Mouse (Mus musculus): ENCODE data around the gene Cdc6.

Gene Cdc6

GRCm38 (mm10) chr11:98907437-98908173, at the start of gene Cdc6:
Cdc6 (plus strand) TSS chr11:98907801.
- peak; percentile 99 for DNase-seq

GRCm38 (mm10) chr11:98858759-98859731, 48.6 kb upstream of the Cdc6 start:
- peak; percentile 88 for DNase-seq

GRCm38 (mm10) chr11:98863028-98863750, 44.4 kb upstream of the Cdc6 start, which contains the start of gene Wipf2:
Wipf2 (plus strand) TSS chr11:98863638.
- peak; percentile 95 for DNase-seq

GRCm38 (mm10) chr11:98863751-98864429, 43.7 kb upstream of the Cdc6 start:
- DNase-seq: peak; percentile 66

- DNase-seq: no peak
Observed at GRCm38 (mm10) chr11:98867293-98867692, 40.3 kb upstream of the Cdc6 start.

- DNase-seq: no peak
Observed at GRCm38 (mm10) chr11:98869906-98870305, 37.7 kb upstream of the Cdc6 start.

GRCm38 (mm10) chr11:98870791-98871190, 36.8 kb upstream of the Cdc6 start:
- DNase-seq: no peak

GRCm38 (mm10) chr11:98871416-98871815, 36.2 kb upstream of the Cdc6 start:
- DNase-seq: no peak

GRCm38 (mm10) chr11:98872040-98872439, 35.6 kb upstream of the Cdc6 start:
- no peak for DNase-seq

- DNase-seq: no peak
Observed at GRCm38 (mm10) chr11:98873900-98874299, 33.7 kb upstream of the Cdc6 start.

GRCm38 (mm10) chr11:98877001-98877400, 30.6 kb upstream of the Cdc6 start:
- DNase-seq: no peak

GRCm38 (mm10) chr11:98887703-98888102, 19.9 kb upstream of the Cdc6 start:
- DNase-seq: no peak

GRCm38 (mm10) chr11:98889077-98889476, 18.5 kb upstream of the Cdc6 start:
- DNase-seq: no peak

GRCm38 (mm10) chr11:98889977-98890376, 17.6 kb upstream of the Cdc6 start:
- no peak for DNase-seq

GRCm38 (mm10) chr11:98892426-98892825, 15.2 kb upstream of the Cdc6 start:
- DNase-seq: no peak

GRCm38 (mm10) chr11:98900529-98901125, 7.0 kb upstream of the Cdc6 start:
- DNase-seq: no peak

- peak; percentile 31 for DNase-seq
Observed at GRCm38 (mm10) chr11:98902621-98903245, 4.9 kb upstream of the Cdc6 start.

- DNase-seq: peak; percentile 53
Observed at GRCm38 (mm10) chr11:98904577-98904976, 3.0 kb upstream of the Cdc6 start.

GRCm38 (mm10) chr11:98905033-98905432, 2.6 kb upstream of the Cdc6 start:
- peak; percentile 65 for DNase-seq

GRCm38 (mm10) chr11:98905583-98905982, 2.0 kb upstream of the Cdc6 start:
- DNase-seq: no peak

GRCm38 (mm10) chr11:98907063-98907436, 551 bp upstream of the Cdc6 start:
- DNase-seq: no peak

Data from liver (tissue).